Mouse (Mus musculus): ENCODE results near the gene Zfp947. TPM values are rescaled to one million over a fixed set of nuclear protein-coding genes. Genes with fewer than 3 reads are reported as not detected.
"Not testable (repeated sequence)": the region's sequence is repeated elsewhere in the genome, so short reads cannot be mapped to it uniquely, and the experiment has no call there.

Zfp947 gene
- total RNA-seq (2014; fragmentation: Nextera tagmentation) (1.4 and 2.1 TPM in 2 replicates), total RNA-seq (2017) (2.5 and 3.1 TPM in 2 replicates)

DNA sequence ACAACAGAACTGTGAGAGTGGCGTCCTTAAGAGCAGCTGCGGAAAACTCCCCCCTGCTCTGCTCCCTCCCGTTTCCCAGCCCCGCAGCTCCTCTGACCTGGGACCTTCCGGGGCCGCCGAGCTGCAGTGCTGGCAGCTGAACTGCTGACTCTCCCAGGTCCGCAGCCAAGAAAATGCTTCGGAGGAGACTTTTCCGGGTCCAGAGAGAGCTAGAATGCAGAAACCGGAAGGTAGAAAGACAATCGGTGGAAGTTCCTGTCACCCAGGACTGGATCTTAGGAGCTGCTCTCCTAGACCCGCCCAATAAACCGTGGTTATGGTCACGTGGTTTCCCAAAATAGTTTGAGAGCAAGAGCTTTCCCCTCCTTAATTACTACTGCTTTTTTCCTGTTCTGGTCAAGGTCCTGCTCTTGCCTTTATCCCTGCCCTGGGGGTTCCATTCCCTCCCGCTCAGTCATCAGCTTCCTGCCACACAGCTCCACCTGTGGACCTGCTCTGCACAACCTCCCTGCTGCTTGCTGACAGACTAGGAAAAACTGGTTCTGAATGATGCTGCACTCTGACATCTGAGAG is at the start of gene Zfp947:
TSS of gene Zfp947 (minus strand) at position 469 of the 573 bp plus-strand sequence.
- ATAC-seq (replicated peaks; ENCODE audit: low FRiP score, low TSS enrichment, poor library complexity, severe bottlenecking) = peak; percentile 92

- peak; percentile 53; the same call in 1 of the 2 replicates for ATAC-seq (replicated peaks; ENCODE audit: low FRiP score, low TSS enrichment, poor library complexity, severe bottlenecking)
These were observed 686 bp downstream of the Zfp947 start for GRCm38 (mm10) chr17:22165304-22165703.

GRCm38 (mm10) chr17:22153951-22154350 is 12.0 kb downstream of the Zfp947 start:
- ATAC-seq (replicated peaks; ENCODE audit: low FRiP score, low TSS enrichment, poor library complexity, severe bottlenecking) = not testable (repeated sequence)

GRCm38 (mm10) chr17:22118770-22119169 is 47.2 kb downstream of the Zfp947 start:
- no peak for ATAC-seq (replicated peaks; ENCODE audit: low FRiP score, low TSS enrichment, poor library complexity, severe bottlenecking)

Other genes starting within 250 kb of the Zfp947 start
- 15.5 and 22.4 TPM in 2 replicates for gene Zfp942, start 203.7 kb downstream of the Zfp947 start, total RNA-seq (2014; fragmentation: Nextera tagmentation)
- gene Zfp942, start 203.7 kb downstream of the Zfp947 start, total RNA-seq (2017) = 19.7 and 29.9 TPM in 2 replicates
- 12.4 and 18.7 TPM in 2 replicates for gene Zfp943, start 203.6 kb downstream of the Zfp947 start, total RNA-seq (2014; fragmentation: Nextera tagmentation)
- 14.7 and 18.8 TPM in 2 replicates for gene Zfp943, start 203.6 kb downstream of the Zfp947 start, total RNA-seq (2017)
- gene Zfp994, start 59.4 kb upstream of the Zfp947 start, total RNA-seq (2014; fragmentation: Nextera tagmentation) = 4.7 and 9.6 TPM in 2 replicates
- 3.8 and 7.0 TPM in 2 replicates for gene Zfp994, start 59.4 kb upstream of the Zfp947 start, total RNA-seq (2017)
- 18.4 and 21.5 TPM in 2 replicates for gene CT030661.1, start 148.6 kb upstream of the Zfp947 start, total RNA-seq (2014; fragmentation: Nextera tagmentation)
- 14.6 and 35.7 TPM in 2 replicates for gene CT030661.1, start 148.6 kb upstream of the Zfp947 start, total RNA-seq (2017)
- 16.6 and 26.8 TPM in 2 replicates for gene Zfp944, start 195.2 kb upstream of the Zfp947 start, total RNA-seq (2014; fragmentation: Nextera tagmentation)
- 6.8 and 11.1 TPM in 2 replicates for gene Zfp944, start 195.2 kb upstream of the Zfp947 start, total RNA-seq (2017)
- 10.8 and 15.4 TPM in 2 replicates for gene Zfp758, start 195.3 kb upstream of the Zfp947 start, total RNA-seq (2014; fragmentation: Nextera tagmentation)
- 14.8 and 30.3 TPM in 2 replicates for gene Zfp758, start 195.3 kb upstream of the Zfp947 start, total RNA-seq (2017)